Mouse (Mus musculus): ENCODE measurements around the gene Lmna. TPM values are rescaled to one million over a fixed set of nuclear protein-coding genes. Genes with fewer than 3 reads are reported as not detected.

Lmna gene
- total RNA-seq, 4 experiments from 2014 or later, result 50.1 to 67.5 (median 60.3) TPM

- no peak for DNase-seq (ENCODE audit: low spot score in 2 of 2)
Measured at GRCm38 (mm10) chr3:88521803-88522331, 12.1 kb upstream of the Lmna start.

GRCm38 (mm10) chr3:88521156-88521555, 11.4 kb upstream of the Lmna start:
- DNase-seq (ENCODE audit: low spot score in 2 of 2), result no peak

- DNase-seq (ENCODE audit: low spot score in 2 of 2), result no peak
Measured at GRCm38 (mm10) chr3:88520078-88520477, 10.3 kb upstream of the Lmna start.

- DNase-seq (ENCODE audit: low spot score in 2 of 2), result no peak
Measured at GRCm38 (mm10) chr3:88518411-88518810, 8.7 kb upstream of the Lmna start.

- DNase-seq (ENCODE audit: low spot score in 2 of 2), result no peak
Measured at GRCm38 (mm10) chr3:88516407-88516806, 6.7 kb upstream of the Lmna start.

GRCm38 (mm10) chr3:88515095-88515386, 5.3 kb upstream of the Lmna start:
- DNase-seq (ENCODE audit: low spot score in 2 of 2), result no peak

- DNase-seq (ENCODE audit: low spot score in 2 of 2), result no peak
Measured at GRCm38 (mm10) chr3:88514231-88515094, 4.7 kb upstream of the Lmna start.

GRCm38 (mm10) chr3:88513546-88514115, 3.9 kb upstream of the Lmna start:
- no peak for DNase-seq (ENCODE audit: low spot score in 2 of 2)

GRCm38 (mm10) chr3:88512896-88513545, 3.3 kb upstream of the Lmna start:
- DNase-seq (ENCODE audit: low spot score in 2 of 2), result no peak

GRCm38 (mm10) chr3:88512141-88512895, 2.6 kb upstream of the Lmna start:
- DNase-seq (ENCODE audit: low spot score in 2 of 2), result no peak

- DNase-seq (ENCODE audit: low spot score in 2 of 2), result no peak
Measured at GRCm38 (mm10) chr3:88511559-88511958, 1.8 kb upstream of the Lmna start.

- DNase-seq (ENCODE audit: low spot score in 2 of 2), result no peak
Measured at GRCm38 (mm10) chr3:88510421-88511289, 899 bp upstream of the Lmna start.

GRCm38 (mm10) chr3:88509250-88509649, 506 bp downstream of the Lmna start:
- DNase-seq (ENCODE audit: low spot score in 2 of 2), result no peak

GRCm38 (mm10) chr3:88505765-88506164, 4.0 kb downstream of the Lmna start:
- no peak for DNase-seq (ENCODE audit: low spot score in 2 of 2)

GRCm38 (mm10) chr3:88505081-88505480, 4.7 kb downstream of the Lmna start:
- no peak for DNase-seq (ENCODE audit: low spot score in 2 of 2)

- DNase-seq (ENCODE audit: low spot score in 2 of 2), result no peak
Measured at GRCm38 (mm10) chr3:88503881-88504746, 5.6 kb downstream of the Lmna start.

GRCm38 (mm10) chr3:88503505-88503863, 6.3 kb downstream of the Lmna start:
- peak in 1 of 2 experiments; percentile 70 for DNase-seq (ENCODE audit: low spot score in 2 of 2)

- peak; percentile 92 to 97 for DNase-seq (ENCODE audit: low spot score in 2 of 2)
Measured at GRCm38 (mm10) chr3:88502641-88503504, 6.9 kb downstream of the Lmna start.

Measured in left cerebral cortex, adult 8-10 months (tissue).